Mouse (Mus musculus): ENCODE data around the gene Ppp1r9b. TPM values are rescaled to one million over a fixed set of nuclear protein-coding genes. Genes with fewer than 3 reads are reported as not detected.
A peak's percentile ranks its signal among the peaks of the same experiment; 100 is the strongest.

Ppp1r9b gene
- total RNA-seq, 2 experiments from 2014 or later = 46.6 to 81.9 TPM

GRCm38 (mm10) chr11:95012487-95012886, 21.7 kb downstream of the Ppp1r9b start:
- ATAC-seq (replicated peaks; ENCODE audit: poor library complexity) = no peak

GRCm38 (mm10) chr11:95015484-95015883, 24.6 kb downstream of the Ppp1r9b start:
- ATAC-seq (replicated peaks; ENCODE audit: poor library complexity) = no peak

- ATAC-seq (replicated peaks; ENCODE audit: poor library complexity) = no peak; the same call in 1 of the 2 replicates
Observed at GRCm38 (mm10) chr11:95022237-95022992, 31.6 kb downstream of the Ppp1r9b start.

GRCm38 (mm10) chr11:95023481-95023880, 32.6 kb downstream of the Ppp1r9b start:
- ATAC-seq (replicated peaks; ENCODE audit: poor library complexity) = no peak

GRCm38 (mm10) chr11:95024439-95025184, 33.8 kb downstream of the Ppp1r9b start:
- no peak for ATAC-seq (replicated peaks; ENCODE audit: poor library complexity)

GRCm38 (mm10) chr11:95025227-95026012, 34.6 kb downstream of the Ppp1r9b start:
- no peak for ATAC-seq (replicated peaks; ENCODE audit: poor library complexity)

- ATAC-seq (replicated peaks; ENCODE audit: poor library complexity) = no peak
Observed at GRCm38 (mm10) chr11:95026090-95026542, 35.3 kb downstream of the Ppp1r9b start.

- no peak for ATAC-seq (replicated peaks; ENCODE audit: poor library complexity)
Observed at GRCm38 (mm10) chr11:95026849-95027248, 36.0 kb downstream of the Ppp1r9b start.

GRCm38 (mm10) chr11:95027850-95028470, 37.1 kb downstream of the Ppp1r9b start:
- ATAC-seq (replicated peaks; ENCODE audit: poor library complexity) = no peak

- ATAC-seq (replicated peaks; ENCODE audit: poor library complexity) = no peak
Observed at GRCm38 (mm10) chr11:95032945-95033344, 42.1 kb downstream of the Ppp1r9b start.

- no peak for ATAC-seq (replicated peaks; ENCODE audit: poor library complexity)
Observed at GRCm38 (mm10) chr11:95033617-95034016, 42.8 kb downstream of the Ppp1r9b start.

GRCm38 (mm10) chr11:95034902-95035301, 44.1 kb downstream of the Ppp1r9b start:
- ATAC-seq (replicated peaks; ENCODE audit: poor library complexity) = no peak

GRCm38 (mm10) chr11:95036521-95036920, 45.7 kb downstream of the Ppp1r9b start:
- no peak for ATAC-seq (replicated peaks; ENCODE audit: poor library complexity)

- no peak for ATAC-seq (replicated peaks; ENCODE audit: poor library complexity)
Observed at GRCm38 (mm10) chr11:95037306-95037705, 46.5 kb downstream of the Ppp1r9b start.

GRCm38 (mm10) chr11:95038156-95038817, 47.5 kb downstream of the Ppp1r9b start:
- no peak for ATAC-seq (replicated peaks; ENCODE audit: poor library complexity)

- no peak for ATAC-seq (replicated peaks; ENCODE audit: poor library complexity)
Observed at GRCm38 (mm10) chr11:95038818-95039655, 48.2 kb downstream of the Ppp1r9b start.

- ATAC-seq (replicated peaks; ENCODE audit: poor library complexity) = no peak
Observed at GRCm38 (mm10) chr11:95039766-95040165, 48.9 kb downstream of the Ppp1r9b start.

GRCm38 (mm10) chr11:95040491-95041138, 49.8 kb downstream of the Ppp1r9b start:
- 0 out of 2 replicates have a peak, but pooled peaks have one; percentile 4 for ATAC-seq (replicated peaks; ENCODE audit: poor library complexity)

- ATAC-seq (replicated peaks; ENCODE audit: poor library complexity) = peak; percentile 97
Observed at GRCm38 (mm10) chr11:95041139-95041609, 50.3 kb downstream of the Ppp1r9b start, which contains the start of gene Pdk2. Pdk2 (minus strand) TSS chr11:95041354.

Data from megakaryocyte progenitor cell, adult 5-6 weeks (primary cell).